Mouse (Mus musculus): ENCODE measurements around the gene Gm42372.

Gm42372 gene

GRCm38 (mm10) chr7:16961678-16962077 lies 21.2 kb upstream of the Gm42372 start:
- DNase-seq = no peak

- DNase-seq = no peak
Observed at GRCm38 (mm10) chr7:16968414-16968813, 14.5 kb upstream of the Gm42372 start.

GRCm38 (mm10) chr7:16971160-16971559 lies 11.7 kb upstream of the Gm42372 start:
- DNase-seq = no peak

GRCm38 (mm10) chr7:16974018-16974417 lies 8.9 kb upstream of the Gm42372 start:
- DNase-seq = no peak

DNA sequence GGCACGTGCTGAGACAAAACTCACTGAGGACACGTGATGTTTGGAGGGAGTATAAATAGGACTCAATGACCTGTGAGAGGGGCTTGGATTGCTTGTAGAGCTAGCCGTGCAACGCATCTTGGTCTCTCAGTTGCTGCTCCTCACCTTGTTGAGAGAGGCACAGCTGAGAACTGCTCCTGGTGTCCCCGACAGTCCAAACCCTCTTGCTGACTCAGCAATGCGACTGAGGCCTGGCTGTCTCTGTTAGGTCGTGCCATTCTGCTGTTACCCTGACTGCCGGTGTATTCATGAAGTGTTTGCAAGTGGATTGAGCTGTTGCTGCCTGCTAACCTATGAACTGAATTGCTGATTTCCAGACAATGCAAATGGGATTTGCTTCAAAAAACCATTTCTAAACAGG lies 6.6 kb upstream of the Gm42372 start:
- no peak for DNase-seq

DNA sequence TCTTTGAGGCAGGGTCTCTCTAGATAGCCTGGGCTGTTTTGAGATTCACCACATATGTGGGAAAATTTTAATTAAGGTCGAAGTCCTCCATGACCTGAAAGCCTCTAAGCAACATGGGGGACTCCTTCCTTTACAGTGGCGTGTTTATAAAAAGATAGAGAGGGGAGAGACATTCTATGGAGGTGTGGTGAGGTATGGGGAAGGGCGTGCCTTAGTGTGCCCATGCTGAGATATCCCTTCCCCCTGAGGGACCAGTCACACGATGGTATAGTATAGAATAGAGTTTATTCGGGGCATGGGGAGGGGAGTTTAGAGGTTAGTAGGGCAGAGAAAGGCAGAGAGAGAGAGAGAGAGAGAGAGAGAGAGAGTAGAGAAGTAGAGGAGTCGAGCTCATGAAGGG lies 4.7 kb upstream of the Gm42372 start:
- DNase-seq = no peak

DNA sequence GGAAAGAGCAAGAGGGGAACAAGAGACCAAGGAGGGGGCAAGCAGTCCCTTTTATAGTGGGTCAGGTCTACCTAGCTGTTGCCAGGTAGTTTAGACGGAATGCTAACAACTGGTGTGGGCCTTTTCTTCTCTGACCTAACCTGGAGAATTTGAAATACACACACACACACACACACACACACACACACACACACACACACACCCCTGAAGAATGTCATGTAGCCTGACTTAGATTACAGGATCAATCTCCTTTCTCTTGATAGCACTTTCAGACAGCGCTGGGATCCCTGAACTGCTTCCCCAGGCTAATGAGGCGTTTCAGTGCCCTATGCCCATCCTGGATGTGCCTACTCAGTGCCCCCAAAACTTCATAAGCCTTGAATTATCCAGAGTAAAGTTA lies 4.3 kb upstream of the Gm42372 start:
- DNase-seq = no peak

DNA sequence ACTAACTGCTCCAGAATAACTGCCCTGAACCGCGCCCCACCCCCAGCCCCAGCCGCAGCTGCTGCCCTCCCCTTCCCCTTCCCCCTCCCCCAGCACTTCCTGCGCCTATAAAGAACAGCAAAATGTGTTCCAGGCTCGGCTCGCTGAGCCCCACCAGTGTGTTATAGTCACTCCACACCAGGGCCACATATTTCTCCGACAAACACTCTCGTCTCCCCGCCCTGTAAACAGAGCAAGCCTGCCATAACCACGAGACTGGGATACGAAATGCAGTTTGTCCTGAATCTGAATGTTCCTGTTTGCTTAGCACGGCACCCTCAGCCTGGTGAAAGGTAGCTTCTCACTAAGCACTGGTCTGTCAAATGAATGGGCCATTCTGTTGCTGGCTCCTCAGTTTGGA lies 2.5 kb upstream of the Gm42372 start:
- peak; percentile 63 to 74 for DNase-seq

DNA sequence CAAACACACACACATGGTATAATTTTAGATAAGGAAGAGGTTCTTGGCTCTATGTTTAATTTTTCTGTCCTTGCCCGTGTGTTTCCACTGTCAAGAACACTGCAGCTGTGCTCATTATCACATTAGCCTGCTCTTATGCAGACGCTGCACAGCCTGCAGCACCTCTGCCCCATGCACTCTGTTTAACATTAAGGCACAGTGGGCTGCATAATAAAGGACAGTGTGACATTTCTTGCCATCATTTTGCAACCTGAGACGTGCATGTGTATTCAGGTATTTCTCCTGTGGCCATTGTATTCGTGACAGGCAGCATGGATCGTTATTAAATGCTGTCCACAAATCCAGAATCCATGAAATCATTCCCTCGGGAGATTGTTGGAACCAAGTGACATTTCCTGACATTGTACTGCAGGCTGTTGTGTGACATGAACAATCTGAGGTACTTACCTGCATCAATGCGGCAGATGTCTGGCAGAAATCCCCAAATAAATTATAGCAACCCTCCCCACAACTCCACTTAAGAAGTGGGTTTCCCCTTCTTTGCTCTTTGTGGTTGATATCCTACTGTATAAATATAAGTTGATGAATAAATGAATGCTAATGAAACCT lies 4.8 kb downstream of the Gm42372 start:
- DNase-seq = no peak

- peak; percentile 74 to 79 for DNase-seq
Observed at GRCm38 (mm10) chr7:16988405-16988804, 5.5 kb downstream of the Gm42372 start.

- peak; percentile 23 to 42 for DNase-seq
Observed at GRCm38 (mm10) chr7:16990006-16990744, 7.3 kb downstream of the Gm42372 start.

- DNase-seq = peak; percentile 58 to 69
Observed at GRCm38 (mm10) chr7:16991681-16992450, 9.0 kb downstream of the Gm42372 start.

GRCm38 (mm10) chr7:16992451-16992807 lies 9.5 kb downstream of the Gm42372 start, which contains the start of gene Ccdc8:
TSS of gene Ccdc8 (plus strand) at chr7:16992708.
- no peak for DNase-seq

GRCm38 (mm10) chr7:16993651-16994399 lies 10.9 kb downstream of the Gm42372 start:
- peak; percentile 93 to 95 for DNase-seq

DNA sequence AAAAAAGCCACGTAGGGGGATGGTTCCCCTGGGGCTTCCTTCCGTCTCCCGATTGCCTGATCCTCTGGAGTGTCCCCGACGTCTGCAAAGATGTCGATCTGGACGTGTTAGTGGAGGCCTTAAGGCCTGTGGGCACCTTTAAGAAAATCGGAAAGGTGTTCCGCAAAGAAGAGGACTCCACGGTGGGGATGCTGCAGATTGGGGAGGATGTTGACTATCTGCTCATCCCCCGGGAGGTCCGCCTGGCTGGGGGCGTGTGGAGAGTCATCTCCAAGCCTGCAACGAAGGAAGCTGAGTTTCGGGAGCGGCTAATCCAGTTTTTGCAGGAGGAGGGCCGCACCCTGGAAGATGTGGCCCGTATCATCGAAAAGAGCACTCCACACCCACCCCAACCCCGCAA lies 11.5 kb downstream of the Gm42372 start:
- DNase-seq = peak; percentile 39 to 51

GRCm38 (mm10) chr7:16995345-16995744 lies 12.5 kb downstream of the Gm42372 start:
- DNase-seq = no peak

DNA sequence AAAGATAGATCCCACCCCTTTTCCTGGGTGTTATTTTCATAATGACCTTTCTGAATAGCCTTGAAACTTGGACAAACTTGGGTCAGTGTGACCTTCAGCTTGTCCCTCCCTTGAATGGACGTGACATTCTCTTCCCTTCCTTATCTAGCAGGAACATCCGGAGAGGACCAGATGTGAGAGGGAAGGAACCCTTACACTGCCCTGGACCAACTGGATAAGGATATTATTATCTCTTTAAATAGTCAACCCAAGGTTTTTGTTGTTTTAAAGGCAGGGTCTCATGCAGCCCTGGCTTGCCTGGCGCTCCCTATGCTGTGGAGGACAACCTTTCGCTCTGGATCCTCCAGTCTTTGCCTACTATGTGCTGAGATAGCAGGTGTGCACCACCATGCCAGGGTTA lies 16.3 kb downstream of the Gm42372 start:
- no peak for DNase-seq

- DNase-seq = peak; percentile 92
Observed at GRCm38 (mm10) chr7:16999650-17000049, 16.8 kb downstream of the Gm42372 start.

DNA sequence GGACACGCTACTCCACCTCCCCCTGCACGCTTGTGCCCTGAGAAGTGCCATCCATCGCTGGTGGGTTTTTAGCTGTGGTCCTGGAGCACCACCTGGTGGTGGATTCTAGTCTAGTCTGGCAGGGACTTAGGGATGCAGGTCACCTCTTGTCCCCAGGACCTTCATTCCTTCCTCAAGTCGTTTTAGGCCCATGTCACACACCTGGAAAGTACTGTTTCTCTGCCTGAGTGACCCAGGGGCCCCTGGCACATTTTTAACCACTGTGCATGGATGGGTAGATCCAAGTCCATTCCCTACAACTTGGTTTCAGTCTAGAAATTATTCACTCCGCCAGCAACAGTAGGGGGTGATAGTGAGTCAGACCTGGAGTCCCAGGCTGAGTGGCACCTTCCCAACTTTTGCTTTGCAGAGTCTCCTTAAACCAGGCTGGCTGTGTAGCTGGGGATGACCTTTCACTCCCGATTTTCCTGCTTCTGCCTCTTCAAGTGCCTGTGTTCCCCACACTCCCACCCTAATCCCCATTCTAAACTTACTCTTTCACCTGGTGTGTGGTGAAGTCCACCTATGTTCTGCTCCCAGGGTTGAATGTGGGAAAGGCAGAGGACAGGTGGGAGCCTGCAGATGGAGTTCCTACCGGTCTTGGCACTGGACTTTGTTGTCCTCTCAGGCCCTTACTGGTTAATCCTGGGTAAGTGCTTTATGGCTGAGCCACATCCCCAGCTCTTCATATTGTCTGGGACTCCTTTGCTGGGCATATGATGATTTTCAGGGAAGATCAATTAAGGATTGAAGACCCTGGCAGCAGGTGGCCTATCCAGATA lies 19.7 kb downstream of the Gm42372 start:
- DNase-seq = peak; percentile 87 to 90

GRCm38 (mm10) chr7:17003230-17003960 lies 20.5 kb downstream of the Gm42372 start:
- DNase-seq = peak in 1 of 2 experiments; percentile 31

- DNase-seq = no peak
Observed at GRCm38 (mm10) chr7:17004716-17005115, 21.8 kb downstream of the Gm42372 start.
